Mouse (Mus musculus) thymus, postnatal 0 days (tissue): ENCODE data around the gene Purb. TPM values are rescaled to one million over a fixed set of nuclear protein-coding genes. Genes with fewer than 3 reads are reported as not detected.
"Not testable (repeated sequence)": the region's sequence is repeated elsewhere in the genome, so short reads cannot be mapped to it uniquely, and the experiment has no call there.

Experiments used
- DNase-seq: peaks from one replicate; pipeline ENCODE4 v3.0.0-alpha.2; 2015; ENCODE audit warnings: low spot score
- microRNA-seq: library from miRNA; unstranded; fragments of <30 nt; microRNA quantifications from one replicate; pipeline ENCODE4, GENCODE M21; 2016; ENCODE audit warnings: borderline number of aligned reads
- polyA plus RNA-seq: library from polyadenylated mRNA; unstranded; fragments of >200 nt; fragmentation: Nextera tagmentation; extraction: Ambion mirVana; gene quantifications from 2 replicates; pipeline ENCODE4 v1.2.1, GENCODE M21; 2015

Purb gene
- polyA plus RNA-seq, 1 experiment from 2014 or later = 22.5 TPM

GRCm38 (mm10) chr11:6445441-6445840, 30.3 kb downstream of the Purb start:
- DNase-seq = no peak

- peak; percentile 100 for DNase-seq
Measured at GRCm38 (mm10) chr11:6444077-6444853, 31.5 kb downstream of the Purb start, which contains the start of gene H2afv. H2afv (minus strand) TSS chr11:6444443.

GRCm38 (mm10) chr11:6443727-6444076, 32.0 kb downstream of the Purb start:
- DNase-seq = no peak

- DNase-seq = no peak
Measured at GRCm38 (mm10) chr11:6443102-6443501, 32.6 kb downstream of the Purb start.

GRCm38 (mm10) chr11:6442566-6442965, 33.2 kb downstream of the Purb start:
- DNase-seq = no peak

- no peak for DNase-seq
Measured at GRCm38 (mm10) chr11:6440171-6440570, 35.5 kb downstream of the Purb start.

GRCm38 (mm10) chr11:6437667-6438066, 38.0 kb downstream of the Purb start:
- DNase-seq = no peak

- peak; percentile 54 for DNase-seq
Measured at GRCm38 (mm10) chr11:6436442-6436841, 39.3 kb downstream of the Purb start.

GRCm38 (mm10) chr11:6430186-6430585, 45.5 kb downstream of the Purb start:
- DNase-seq = no peak

GRCm38 (mm10) chr11:6420722-6421350, 54.9 kb downstream of the Purb start:
- DNase-seq = no peak

GRCm38 (mm10) chr11:6420283-6420703, 55.4 kb downstream of the Purb start:
- no peak for DNase-seq

- not testable (repeated sequence) for DNase-seq
Measured at GRCm38 (mm10) chr11:6419156-6419555, 56.6 kb downstream of the Purb start.

- DNase-seq = no peak
Measured at GRCm38 (mm10) chr11:6418751-6419150, 57.0 kb downstream of the Purb start.

Small RNAs within 50 kb of the gene (microRNA-seq; reads per million reads assigned to microRNA genes)
- not detected for gene Gm22123

Other genes starting within 250 kb of the Purb start
- gene Npc1l1, start 245.8 kb downstream of the Purb start, polyA plus RNA-seq = 0.04 TPM in 2 replicates
- gene Ddx56, start 208.1 kb downstream of the Purb start, polyA plus RNA-seq = 81.6 and 83.9 TPM in 2 replicates
- 75.7 and 79.0 TPM in 2 replicates for gene Tmed4, start 201.0 kb downstream of the Purb start, polyA plus RNA-seq
- 82.0 and 83.5 TPM in 2 replicates for gene Ogdh, start 184.3 kb downstream of the Purb start, polyA plus RNA-seq
- 12.2 and 14.9 TPM in 2 replicates for gene Zmiz2, start 86.8 kb downstream of the Purb start, polyA plus RNA-seq
- gene Ppia, start 60.5 kb downstream of the Purb start, polyA plus RNA-seq = 7,546 and 8,495 TPM in 2 replicates
- 715 and 776 TPM in 2 replicates for gene H2afv, start 31.5 kb downstream of the Purb start, polyA plus RNA-seq
- 50.6 and 53.8 TPM in 2 replicates for gene Myo1g, start 45.0 kb upstream of the Purb start, polyA plus RNA-seq
- 189 and 190 TPM in 2 replicates for gene Ccm2, start 71.0 kb upstream of the Purb start, polyA plus RNA-seq
- 0.26 and 0.33 TPM in 2 replicates for gene Nacad, start 130.1 kb upstream of the Purb start, polyA plus RNA-seq
- gene Tbrg4, start 150.2 kb upstream of the Purb start, polyA plus RNA-seq = 41.6 and 43.4 TPM in 2 replicates
- gene Wap, start 162.7 kb upstream of the Purb start, polyA plus RNA-seq = 0.29 and 0.53 TPM in 2 replicates
- gene Ramp3, start 182.6 kb upstream of the Purb start, polyA plus RNA-seq = 14.8 and 18.4 TPM in 2 replicates